Mouse (Mus musculus): ENCODE data around the gene 4930524B15Rik.
"Not testable (repeated sequence)": the region's sequence is repeated elsewhere in the genome, so short reads cannot be mapped to it uniquely, and the experiment has no call there.

The 4930524B15Rik gene

GRCm38 (mm10) chr11:31965256-31966134 is at the start of gene 4930524B15Rik:
TSS of gene 4930524B15Rik (plus strand) at chr11:31965592.
- DNase-seq, result no peak

DNA sequence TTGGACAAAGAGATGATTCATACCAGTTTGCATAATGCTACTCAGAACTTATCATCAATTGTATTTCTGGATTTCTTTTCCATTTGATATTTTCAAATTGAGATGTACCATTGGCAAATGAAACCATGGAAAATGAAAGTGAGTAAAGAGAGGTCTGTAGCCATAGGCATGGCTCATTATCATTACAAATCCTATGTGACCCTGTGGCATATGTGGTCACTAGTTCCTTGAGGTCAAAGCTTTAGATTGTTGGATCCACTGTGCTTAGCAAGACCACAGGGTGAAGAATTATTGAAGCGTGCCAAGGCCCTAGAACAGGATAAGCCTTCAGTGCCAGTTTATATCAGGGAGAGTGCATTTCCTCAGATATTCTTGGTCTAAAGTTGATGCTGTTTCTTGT is 47.6 kb upstream of the 4930524B15Rik start:
- DNase-seq, result no peak

- no peak for DNase-seq
Measured at GRCm38 (mm10) chr11:31930051-31930450, 35.3 kb upstream of the 4930524B15Rik start.

DNA sequence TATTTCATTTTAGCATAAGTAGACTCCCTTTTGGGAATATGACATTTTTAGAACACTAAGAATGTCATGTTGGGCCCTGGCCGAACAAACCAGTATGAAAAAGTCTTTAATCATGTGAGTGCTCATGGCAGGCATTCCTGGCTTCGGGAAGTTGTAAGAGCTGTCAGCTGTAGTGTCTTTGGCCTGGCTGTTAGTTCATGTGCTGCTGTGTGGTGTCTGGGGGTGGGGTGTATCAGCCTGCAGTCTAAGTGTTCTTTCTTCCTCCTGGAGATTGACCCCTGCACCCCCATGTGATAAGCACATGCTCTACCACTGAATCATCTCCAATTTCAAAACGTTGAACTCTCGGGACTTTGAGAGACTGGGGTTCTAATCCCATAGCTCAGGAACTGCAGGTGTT is 29.7 kb upstream of the 4930524B15Rik start:
- DNase-seq, result no peak

DNA sequence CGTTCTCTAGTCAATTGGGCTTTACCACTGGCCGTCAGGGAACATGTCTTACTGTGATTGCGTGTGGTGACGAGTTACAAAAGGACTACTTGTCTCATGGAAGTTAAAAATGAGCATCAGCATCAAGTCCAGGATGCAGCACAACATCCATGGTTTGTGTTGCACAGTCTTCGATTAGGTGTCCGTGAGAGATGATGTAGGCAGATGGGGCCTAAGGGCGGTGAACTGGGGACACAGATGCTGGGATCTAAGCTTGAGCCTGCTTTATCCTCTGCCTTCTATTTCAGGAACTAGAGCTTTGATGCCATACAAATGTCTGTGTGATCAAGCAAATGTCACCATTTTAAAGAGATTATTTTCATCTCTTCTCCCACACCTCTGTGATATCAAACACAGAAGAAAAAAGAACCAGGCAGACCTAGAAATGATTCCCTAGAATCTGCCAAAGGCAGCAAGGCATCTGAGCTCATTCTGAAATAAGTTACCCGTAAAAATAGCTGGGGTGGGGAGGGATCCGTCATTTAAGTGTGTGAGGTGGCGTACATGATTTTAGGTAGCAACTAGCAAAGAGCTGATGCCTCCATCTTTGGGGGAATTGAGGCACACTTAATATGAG is 28.4 kb upstream of the 4930524B15Rik start:
- DNase-seq, result no peak

GRCm38 (mm10) chr11:31940898-31941639 is 24.3 kb upstream of the 4930524B15Rik start:
- no peak for DNase-seq

DNA sequence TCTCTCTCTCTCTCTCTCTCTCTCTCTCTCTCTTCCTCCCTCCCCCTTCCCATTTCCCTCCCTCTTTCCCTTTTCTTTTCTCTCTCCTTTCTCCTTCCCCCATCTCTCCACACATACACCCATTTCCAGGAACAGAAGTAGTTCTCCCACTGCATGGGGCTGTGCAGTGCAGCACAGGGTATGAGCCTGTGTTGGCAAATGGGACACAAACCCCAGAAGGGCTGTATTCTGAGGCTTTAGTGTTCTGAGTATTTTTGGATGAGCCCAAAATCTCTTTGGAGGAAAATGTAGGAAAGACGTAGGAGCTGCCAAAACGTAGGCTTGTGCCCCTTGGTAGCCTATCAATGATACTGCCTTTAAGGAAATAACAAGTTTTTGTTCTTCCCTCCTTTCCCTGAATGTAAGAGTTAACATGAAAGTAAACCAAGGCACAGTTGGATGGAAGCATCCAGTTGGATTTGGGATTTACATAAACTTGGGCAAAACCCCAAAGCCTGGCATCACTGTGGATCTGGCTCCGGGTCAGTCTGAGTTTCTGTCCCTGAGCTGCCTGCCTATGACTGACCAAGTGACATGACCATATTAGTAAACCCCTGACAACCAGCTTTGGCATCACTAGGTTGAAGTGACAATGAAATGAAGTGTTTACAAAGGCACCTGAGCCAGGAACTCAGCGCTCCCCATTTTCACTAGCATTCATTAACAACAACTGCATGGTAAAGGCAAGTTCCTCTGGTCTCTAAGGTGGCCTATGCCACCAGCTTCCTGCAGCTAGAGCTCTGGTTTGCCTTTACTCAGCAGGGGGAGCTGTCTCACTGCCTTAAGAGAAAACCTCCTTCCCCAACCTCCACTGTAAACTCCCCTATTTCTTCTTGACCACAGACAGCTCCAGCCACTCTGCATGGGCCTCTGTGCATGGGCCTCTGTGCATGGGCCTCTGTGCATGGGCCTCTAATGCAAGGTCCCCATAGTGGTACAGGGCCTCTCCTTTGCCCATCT is 23.5 kb upstream of the 4930524B15Rik start:
- DNase-seq, result no peak

GRCm38 (mm10) chr11:31945471-31945870 is 19.9 kb upstream of the 4930524B15Rik start:
- DNase-seq, result no peak

DNA sequence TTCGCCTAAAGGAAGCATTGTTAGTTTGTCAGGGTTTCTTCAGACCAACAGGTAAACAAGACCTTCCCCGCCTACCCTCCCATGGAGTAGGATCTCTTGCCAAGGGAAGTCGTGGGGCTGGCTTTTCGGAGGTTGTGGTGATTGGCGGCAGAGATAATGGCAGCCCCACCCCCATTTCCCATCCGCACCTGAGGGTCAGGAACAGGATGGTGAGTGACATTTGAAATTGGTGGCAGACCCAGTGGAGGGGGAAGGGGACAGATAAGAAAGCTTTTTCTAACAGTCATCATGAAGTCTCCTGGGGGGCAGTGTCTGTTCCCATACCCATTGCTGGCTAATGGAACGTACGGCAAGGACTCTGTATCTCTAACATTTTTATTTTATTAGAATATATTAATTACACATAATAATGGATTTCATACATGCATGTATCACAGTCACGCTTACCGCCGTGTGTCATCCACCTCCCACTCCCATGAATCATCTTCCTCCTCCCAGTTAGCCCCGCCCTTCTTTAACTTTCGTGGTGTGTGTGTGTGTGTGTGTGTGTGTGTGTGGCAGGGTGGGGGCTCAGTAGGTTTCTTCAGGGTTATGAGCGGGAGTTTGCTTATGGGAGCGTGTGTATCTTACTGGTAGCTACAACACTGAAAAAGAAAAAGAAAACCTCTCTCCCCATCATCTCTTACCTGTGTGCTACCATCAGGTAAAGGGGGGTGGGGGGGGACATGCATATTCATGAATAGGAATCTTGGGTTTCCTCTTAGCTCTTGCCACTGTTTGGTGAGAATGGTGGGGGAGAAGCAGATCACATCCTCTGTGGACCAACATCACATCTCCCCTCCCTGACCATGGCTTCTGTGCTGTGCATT is 16.7 kb upstream of the 4930524B15Rik start:
- DNase-seq, result no peak

GRCm38 (mm10) chr11:31949331-31949785 is 16.0 kb upstream of the 4930524B15Rik start:
- peak; percentile 11 to 54 for DNase-seq

DNA sequence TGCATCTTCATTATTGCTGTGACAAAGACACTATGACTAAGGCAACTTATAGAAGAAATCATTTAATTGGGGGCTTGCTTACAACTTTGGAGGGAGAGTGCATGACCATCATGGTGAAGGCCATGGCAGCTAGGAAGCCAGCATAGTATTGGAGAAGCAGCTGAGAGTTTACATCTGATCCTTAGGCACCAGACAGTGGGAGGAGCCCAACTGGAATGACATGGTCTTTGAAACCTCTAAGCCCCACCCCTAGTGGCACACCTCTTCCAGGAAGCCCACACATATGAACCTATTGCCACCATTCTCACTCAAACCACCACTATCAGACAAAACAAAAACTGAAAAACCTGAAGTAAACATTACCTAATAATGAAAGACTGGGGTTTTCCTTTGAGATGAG is 5.3 kb upstream of the 4930524B15Rik start:
- DNase-seq, result no peak

DNA sequence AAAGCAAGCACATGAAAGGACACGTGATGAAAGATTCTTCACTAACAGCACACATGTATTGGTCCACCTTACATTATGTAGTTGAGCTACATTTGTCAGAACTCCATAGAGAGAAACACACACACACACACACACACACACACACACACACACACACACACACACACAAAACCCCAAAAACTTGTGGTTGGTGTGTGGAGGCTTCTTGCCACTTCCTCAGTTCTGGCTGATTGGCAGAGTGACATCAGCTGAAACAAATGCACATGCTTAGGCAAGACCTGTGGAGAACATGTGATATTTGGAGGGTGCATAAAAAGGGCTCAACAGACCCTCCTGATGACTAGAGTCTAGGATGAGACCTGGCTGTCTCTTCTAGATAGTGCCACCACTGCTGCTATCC is 1.4 kb upstream of the 4930524B15Rik start:
- DNase-seq, result no peak

GRCm38 (mm10) chr11:31974132-31974531 is 8.7 kb downstream of the 4930524B15Rik start:
- no peak for DNase-seq

DNA sequence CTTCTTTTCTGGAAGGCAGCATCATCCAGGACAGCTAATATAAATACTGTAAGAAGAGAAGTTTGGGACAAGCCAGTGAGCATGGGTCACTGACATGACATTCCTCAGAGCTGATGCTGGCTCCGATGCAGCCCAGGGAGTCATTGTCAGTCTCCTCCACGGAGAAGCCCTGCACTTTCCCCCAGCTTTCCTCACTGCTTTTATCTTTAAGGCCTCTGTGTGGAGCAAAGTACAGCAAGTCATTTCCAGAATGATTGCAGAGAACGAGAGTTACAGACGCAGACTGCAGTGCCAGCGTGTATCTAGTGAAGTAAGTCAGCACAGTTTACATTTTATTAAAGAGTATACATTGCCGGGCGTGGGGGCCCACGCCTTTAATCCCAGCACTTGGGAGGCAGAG is 9.4 kb downstream of the 4930524B15Rik start:
- DNase-seq, result no peak

- DNase-seq, result no peak
Measured at GRCm38 (mm10) chr11:31975678-31976077, 10.3 kb downstream of the 4930524B15Rik start.

GRCm38 (mm10) chr11:31976137-31976536 is 10.7 kb downstream of the 4930524B15Rik start:
- no peak for DNase-seq

DNA sequence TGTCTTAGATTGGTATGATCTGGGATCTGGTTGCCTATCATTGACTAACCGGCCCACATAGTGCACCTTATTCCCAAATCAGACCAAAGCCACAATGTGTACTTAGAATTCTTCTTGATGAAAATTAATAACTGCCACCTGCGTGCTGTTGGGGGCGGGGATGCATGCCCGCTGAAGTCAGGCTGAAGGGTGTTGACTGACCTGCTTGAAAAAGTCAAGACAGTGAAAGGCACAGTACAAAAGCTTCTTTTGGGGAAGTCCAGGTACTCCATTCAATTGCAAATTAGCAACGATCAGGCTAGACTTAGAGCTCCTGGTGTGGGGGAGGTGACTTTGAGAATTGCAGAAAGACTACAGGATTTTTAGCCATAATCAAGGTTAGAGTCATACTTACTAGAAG is 14.7 kb downstream of the 4930524B15Rik start:
- DNase-seq, result not testable (repeated sequence)

DNA sequence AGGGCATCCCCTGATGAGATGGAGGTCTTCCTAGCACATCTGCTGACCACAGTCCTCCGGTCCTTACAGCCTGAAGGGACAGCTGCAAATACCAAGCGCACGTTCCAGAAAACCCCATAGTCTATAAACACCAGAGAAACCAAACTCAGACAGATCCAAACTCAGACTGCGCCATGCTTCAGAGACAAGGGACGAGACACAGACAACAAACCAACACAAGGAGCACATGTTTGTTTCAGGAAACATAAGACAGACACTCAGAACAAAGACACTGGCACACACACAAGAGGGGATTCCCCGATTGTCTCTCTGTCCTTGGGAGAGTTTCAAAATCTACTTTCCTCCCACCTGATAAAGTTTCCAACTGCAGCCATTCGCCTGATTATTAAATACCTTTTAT is 16.4 kb downstream of the 4930524B15Rik start:
- DNase-seq, result no peak

- not testable (repeated sequence) for DNase-seq
Measured at GRCm38 (mm10) chr11:31982247-31982943, 17.0 kb downstream of the 4930524B15Rik start.

GRCm38 (mm10) chr11:31983249-31983648 is 17.9 kb downstream of the 4930524B15Rik start:
- no peak for DNase-seq
